Mouse (Mus musculus) cerebellum, adult 11 months (tissue): ENCODE measurements around the gene Alkbh1.
A peak's percentile ranks its signal among the peaks of the same experiment; 100 is the strongest.

Experiments used
- DNase-seq: peaks from one replicate; pipeline ENCODE4 v3.0.0; 2022

The Alkbh1 gene

DNA sequence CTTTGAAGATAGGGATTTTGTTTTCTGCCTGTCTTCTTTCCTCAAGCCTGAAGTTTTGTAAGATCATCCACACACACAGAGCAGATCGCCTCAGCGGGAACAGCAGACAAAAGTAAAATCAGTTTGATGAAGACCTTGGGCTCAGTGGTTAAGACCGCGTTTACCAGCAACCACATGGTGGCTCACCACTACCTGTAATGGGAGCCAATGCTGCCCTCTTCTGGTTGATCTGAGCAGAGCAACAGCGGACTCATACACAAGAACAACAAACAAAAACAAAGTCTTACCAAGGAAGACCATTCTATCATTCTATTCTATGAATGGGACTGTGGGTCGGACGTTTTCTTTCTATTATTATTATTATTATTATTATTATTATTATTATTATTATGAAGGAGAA lies 27.1 kb downstream of the Alkbh1 start:
- DNase-seq = peak; percentile 24

GRCm38 (mm10) chr12:87415358-87415757 lies 28.5 kb downstream of the Alkbh1 start:
- DNase-seq = no peak

GRCm38 (mm10) chr12:87413179-87413790 lies 30.5 kb downstream of the Alkbh1 start:
- DNase-seq = peak; percentile 36

GRCm38 (mm10) chr12:87410999-87411398 lies 32.8 kb downstream of the Alkbh1 start:
- DNase-seq = no peak

DNA sequence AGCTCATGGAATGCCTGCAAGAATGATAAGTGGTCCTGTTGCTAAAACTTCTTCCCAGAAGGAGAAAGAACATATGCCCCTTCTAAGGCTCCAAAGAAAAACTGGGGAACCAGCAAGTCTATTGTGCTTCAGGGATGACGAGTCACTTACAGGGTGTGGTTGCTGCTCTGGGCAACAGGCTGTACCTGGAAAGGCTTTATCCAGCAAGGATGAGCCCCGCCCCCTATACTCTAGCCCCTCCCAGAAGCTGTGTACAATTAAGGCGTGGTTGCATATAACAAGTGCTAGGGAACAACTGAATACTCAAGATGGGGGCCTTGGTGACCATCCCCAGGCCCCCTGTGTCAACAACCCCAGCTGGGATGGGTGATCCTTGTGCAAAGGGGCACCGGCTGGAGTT lies 34.7 kb downstream of the Alkbh1 start:
- no peak for DNase-seq

- no peak for DNase-seq
Measured at GRCm38 (mm10) chr12:87407869-87408605, 35.8 kb downstream of the Alkbh1 start.

- no peak for DNase-seq
Measured at GRCm38 (mm10) chr12:87405721-87406120, 38.1 kb downstream of the Alkbh1 start.

GRCm38 (mm10) chr12:87405165-87405564 lies 38.7 kb downstream of the Alkbh1 start:
- DNase-seq = no peak

GRCm38 (mm10) chr12:87401883-87402282 lies 41.9 kb downstream of the Alkbh1 start:
- DNase-seq = no peak

GRCm38 (mm10) chr12:87399119-87399819 lies 44.5 kb downstream of the Alkbh1 start:
- no peak for DNase-seq

GRCm38 (mm10) chr12:87397811-87398417 lies 45.9 kb downstream of the Alkbh1 start:
- DNase-seq = no peak

DNA sequence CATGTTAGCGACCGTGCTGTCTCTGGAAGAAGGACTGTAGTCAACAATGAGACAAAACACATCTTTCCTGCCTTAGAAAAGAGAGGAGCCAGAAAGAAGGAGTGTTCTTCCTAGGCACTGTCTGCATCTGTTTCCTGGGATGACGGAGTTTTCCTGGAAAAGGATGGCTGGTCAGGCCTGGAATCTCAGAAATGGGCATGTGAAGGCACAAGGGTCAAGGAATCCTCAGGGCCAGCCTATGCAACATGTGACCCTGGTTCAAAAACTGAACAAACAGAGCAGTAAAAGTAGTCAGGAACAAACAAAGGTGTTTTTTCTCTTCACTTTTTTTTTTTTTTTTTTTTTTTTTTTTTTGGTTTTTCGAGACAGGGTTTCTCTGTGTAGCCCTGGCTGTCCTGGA lies 46.7 kb downstream of the Alkbh1 start:
- DNase-seq = no peak

DNA sequence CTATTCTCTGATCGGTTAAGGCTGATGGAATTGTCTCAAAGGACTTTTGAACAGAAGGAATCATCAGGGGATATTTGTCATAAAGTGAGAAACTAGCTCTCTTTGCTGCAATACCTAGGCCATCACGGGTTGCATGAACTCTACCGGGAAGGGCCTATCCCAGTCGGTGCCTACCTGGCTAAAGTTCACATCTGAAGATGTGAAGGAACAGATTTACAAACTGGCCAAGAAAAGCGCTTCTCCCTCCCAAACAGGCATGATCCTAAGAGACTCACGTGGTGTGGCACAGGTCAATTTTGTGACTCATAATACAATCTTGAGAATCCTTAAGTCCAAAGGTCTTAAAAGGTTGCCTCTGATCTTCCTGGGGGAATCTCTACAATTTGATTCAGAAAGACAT lies 49.5 kb downstream of the Alkbh1 start:
- no peak for DNase-seq

GRCm38 (mm10) chr12:87393447-87394145 lies 50.2 kb downstream of the Alkbh1 start:
- no peak for DNase-seq

DNA sequence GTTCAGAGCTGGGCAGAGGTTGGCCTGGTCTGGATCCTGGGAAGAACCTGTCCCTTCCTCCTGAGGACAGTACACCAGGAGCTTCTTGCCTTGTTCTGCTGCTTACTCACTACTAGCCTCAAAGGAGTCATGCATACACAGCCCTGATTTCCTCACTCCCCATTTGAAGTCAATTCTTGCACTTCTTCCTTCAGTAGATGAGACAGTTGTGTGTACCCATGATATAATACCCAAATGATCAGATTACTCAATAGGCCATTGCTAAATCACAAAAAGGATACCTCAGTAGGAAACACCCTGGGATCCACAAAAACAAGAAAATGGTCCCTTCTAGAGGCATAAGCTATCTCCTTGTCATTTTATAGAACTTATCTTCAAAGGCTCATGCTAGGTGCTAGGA lies 52.5 kb downstream of the Alkbh1 start:
- no peak for DNase-seq

DNA sequence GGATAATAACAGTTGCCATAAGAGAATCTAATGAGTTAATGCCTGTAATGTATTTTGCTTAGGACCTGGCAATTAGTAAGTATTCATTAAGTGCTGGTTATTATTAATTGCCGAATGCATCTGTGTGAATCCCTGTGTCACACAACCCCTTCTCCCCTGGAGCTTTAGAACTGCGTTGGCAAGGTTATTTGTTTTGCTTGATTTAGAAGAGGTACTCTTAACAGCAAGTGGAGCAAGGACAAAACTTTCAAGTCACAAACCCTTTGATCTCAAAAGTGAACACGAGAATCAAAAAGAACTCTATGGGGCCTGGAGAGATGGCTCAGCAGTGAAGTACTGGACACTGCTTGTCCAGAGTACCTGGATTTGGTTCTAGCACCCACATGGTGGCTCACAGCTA lies 54.6 kb downstream of the Alkbh1 start:
- DNase-seq = no peak

DNA sequence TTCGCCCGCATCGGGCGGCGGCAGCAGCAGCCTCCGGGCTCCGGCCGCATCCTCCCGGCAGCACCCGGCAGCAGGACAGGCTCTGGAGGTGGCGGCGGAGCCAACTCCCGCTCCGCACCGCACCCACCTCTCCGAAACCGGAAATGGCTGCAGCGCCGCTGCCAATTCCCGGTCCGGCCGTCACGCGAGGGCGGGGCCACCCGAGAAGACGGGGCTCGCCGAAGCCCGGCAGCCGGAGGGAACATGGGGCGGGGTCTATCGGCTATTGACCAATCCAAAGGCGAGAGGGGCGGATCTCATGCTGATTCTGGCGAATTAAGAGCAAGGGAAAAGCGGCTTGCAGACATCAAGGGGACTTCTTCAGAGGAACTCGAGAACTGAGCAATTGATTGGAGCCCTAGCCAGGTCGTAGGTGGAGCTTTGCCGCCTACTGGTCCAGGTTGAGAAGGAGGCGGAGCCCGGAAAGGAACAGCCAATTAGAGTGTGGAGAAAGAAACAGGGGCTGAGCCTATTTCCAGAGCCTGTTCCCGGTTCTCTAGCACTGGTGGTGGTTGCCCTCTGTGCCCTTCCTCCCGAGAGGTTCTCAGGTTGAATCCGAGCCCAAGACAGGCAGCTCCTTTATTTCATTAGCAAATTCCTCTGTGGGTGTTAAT lies 55.6 kb downstream of the Alkbh1 start, which contains the start of gene Sptlc2:
TSS of gene Sptlc2 (minus strand) at position 234 of the 653 bp plus-strand sequence.
- DNase-seq = peak; percentile 99

DNA sequence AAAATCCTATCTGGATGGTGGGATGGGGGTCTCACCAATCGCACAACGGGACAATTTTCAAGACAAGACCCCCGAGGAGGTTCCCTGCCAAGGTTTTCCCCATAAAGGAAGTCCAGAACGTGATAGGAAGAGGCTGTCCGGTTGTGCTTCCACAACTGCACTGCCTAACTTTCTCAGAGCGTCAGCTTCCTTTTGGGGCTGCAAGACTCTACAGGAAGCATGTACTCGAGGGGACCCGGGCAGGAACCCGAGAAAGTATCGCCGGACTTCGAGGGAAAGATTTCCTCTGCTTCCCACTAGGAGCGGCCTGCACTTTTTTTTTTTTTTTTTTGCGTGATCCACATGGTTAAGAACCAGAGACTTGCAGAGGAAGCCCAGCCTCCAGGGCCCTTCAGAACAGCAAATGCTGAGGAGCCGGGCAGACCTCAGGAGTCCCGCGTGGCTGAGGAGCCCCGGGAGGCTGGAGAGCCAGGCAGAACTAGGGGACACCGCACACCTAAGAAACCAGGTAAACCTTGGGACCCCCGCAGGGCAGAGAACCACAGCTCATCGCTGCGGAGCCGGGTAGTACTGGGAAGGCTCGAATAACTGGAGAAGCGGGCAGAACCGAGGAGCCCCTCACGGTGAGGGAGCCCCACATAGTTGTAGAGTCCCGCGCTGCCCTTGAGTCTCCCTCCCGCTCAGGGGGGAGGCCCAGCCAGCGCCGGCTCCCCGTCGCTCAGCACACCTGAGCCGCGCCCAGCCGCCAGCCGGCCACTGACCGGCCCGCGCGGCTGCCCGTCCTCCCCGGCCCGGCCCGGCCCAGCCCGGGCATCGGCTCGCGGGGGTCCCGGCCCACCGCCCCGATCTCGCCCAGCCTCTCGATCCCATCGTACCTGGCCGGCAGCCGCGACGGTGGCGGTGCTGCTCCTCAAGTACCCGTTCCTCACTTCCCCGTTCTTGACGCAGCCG lies 56.4 kb downstream of the Alkbh1 start:
- DNase-seq = peak; percentile 55

GRCm38 (mm10) chr12:87385051-87385450 lies 58.8 kb downstream of the Alkbh1 start:
- no peak for DNase-seq

- no peak for DNase-seq
Measured at GRCm38 (mm10) chr12:87381380-87381682, 62.5 kb downstream of the Alkbh1 start.
